Mouse (Mus musculus) stomach, embryonic 14.5 days (tissue): ENCODE data around the gene Meltf. TPM values are rescaled to one million over a fixed set of nuclear protein-coding genes. Genes with fewer than 3 reads are reported as not detected.
A peak's percentile ranks its signal among the peaks of the same experiment; 100 is the strongest.

Source experiments
- ATAC-seq: fragments of 200-750 bp; cut with Nextera tagmentation; 2 replicates; pipeline ENCODE4 v1.8.0; 2017; ENCODE audit warnings: low read depth, moderate TSS enrichment; ENCODE audit not compliant: insufficient number of reproducible peaks, insufficient read depth, low FRiP score
- H3K27ac ChIP-seq: fragments of 300-500 bp; sonication (generic); 2 replicates; pipeline ENCODE4 v1.5.1; 2014; ENCODE audit warnings: mild to moderate bottlenecking, low read length, moderate library complexity, mixed read lengths
- H3K27me3 ChIP-seq: fragments of 300-500 bp; sonication (generic); 2 replicates; pipeline ENCODE4 v1.6.1; 2014; ENCODE audit warnings: low read length, control low read depth, mixed read lengths; ENCODE audit not compliant: control insufficient read depth, insufficient read depth
- H3K36me3 ChIP-seq: fragments of 300-500 bp; sonication (generic); 2 replicates; pipeline ENCODE4 v1.6.1; 2014; ENCODE audit warnings: mild to moderate bottlenecking, control low read depth, low read length, moderate library complexity, mixed read lengths; ENCODE audit not compliant: control insufficient read depth, insufficient read depth
- H3K4me1 ChIP-seq: fragments of 300-500 bp; sonication (generic); 2 replicates; pipeline ENCODE4 v1.6.1; 2014; ENCODE audit warnings: low read length, control low read depth, mixed read lengths; ENCODE audit not compliant: control insufficient read depth, insufficient read depth
- H3K4me2 ChIP-seq: fragments of 300-500 bp; sonication (generic); replicated peaks from 2 replicates; pipeline ENCODE4 v1.6.1; 2014; ENCODE audit warnings: low read depth, low read length, control low read depth
- H3K4me3 ChIP-seq: fragments of 300-500 bp; sonication (generic); 2 replicates; pipeline ENCODE4 v1.5.1; 2014; ENCODE audit warnings: low read depth, low read length, control low read depth
- H3K9ac ChIP-seq: fragments of 300-500 bp; sonication (generic); replicated peaks from 2 replicates; pipeline ENCODE4 v1.6.1; 2014; ENCODE audit warnings: low read depth, mild to moderate bottlenecking, control low read depth, low read length, moderate library complexity, mixed read lengths
- H3K9me3 ChIP-seq: fragments of 300-500 bp; sonication (generic); 2 replicates; pipeline ENCODE4 v1.6.1; 2016; ENCODE audit warnings: low read depth, low read length, control low read depth; ENCODE audit not compliant: control insufficient read depth
- WGBS: fragments of 180-500 bp; shearing (Covaris S2); extraction: QIAGEN DNeasy Blood & Tissue Kit; methylation state at CpG from one replicate; pipeline ENCODE4 v1.1.7; 2014; 5-methylcytosine and 5-hydroxymethylcytosine counted together
- polyA plus RNA-seq: library from polyadenylated mRNA; unstranded; fragments of >200 nt; fragmentation: Nextera tagmentation; extraction: Ambion mirVana; gene quantifications from 2 replicates; pipeline ENCODE4 v1.2.1, GENCODE M21; 2014

The Meltf gene
- polyA plus RNA-seq: 0.06 TPM in 1 of 2 replicates, not detected in the other

GRCm38 (mm10) chr16:31878573-31879257 is at the start of gene Meltf:
TSS of gene Meltf (plus strand) at chr16:31878810.
- Histone ChIP-seq H3K4me1 (peaks cover 1% of the 10 kb centered on the region; the same call in 1 of the 2 replicates), H3K4me3 (no peak within 1 kb of the TSS), H3K4me2 (no peak within 1 kb of the TSS; the same call in 1 of the 2 replicates), H3K9ac (no peak within 1 kb of the TSS), H3K27me3 (no peaks in the 10 kb centered on the region), H3K36me3 (peaks cover 7% of the 10 kb centered on the region; the same call in 1 of the 2 replicates), H3K9me3 (no peaks in the 10 kb centered on the region), H3K27ac (no peak within 1 kb of the TSS)
- 32% methylated on average over 21 of the region's 21 CpGs for WGBS
- ATAC-seq: peak; percentile 80

GRCm38 (mm10) chr16:31830726-31831125 is 47.9 kb upstream of the Meltf start:
- Histone ChIP-seq H3K27ac (no peak overlapping the region), H3K4me3 (no peak overlapping the region)

GRCm38 (mm10) chr16:31832630-31833422 is 45.8 kb upstream of the Meltf start:
- no peak overlapping the region for H3K4me2 ChIP-seq
- no peak overlapping the region for H3K27ac ChIP-seq
- no peak overlapping the region for H3K9ac ChIP-seq
- WGBS: 93% methylated on average over 10 of the region's 10 CpGs
- no peak overlapping the region for H3K4me3 ChIP-seq
- no peak for ATAC-seq
- H3K36me3 ChIP-seq: peaks cover 13% of the 10 kb centered on the region; the same call in 1 of the 2 replicates
- H3K27me3 ChIP-seq: no peaks in the 10 kb centered on the region
- no peaks in the 10 kb centered on the region for H3K9me3 ChIP-seq
- no peaks in the 10 kb centered on the region for H3K4me1 ChIP-seq

More at GRCm38 (mm10) chr16:31830726-31831125, 47.9 kb upstream of the Meltf start:
- H3K27me3 ChIP-seq: no peaks in the 10 kb centered on the region
- no peak overlapping the region for H3K9ac ChIP-seq
- WGBS: 88% methylated on average over 4 of the region's 4 CpGs
- peaks cover 9% of the 10 kb centered on the region; the same call in 1 of the 2 replicates for H3K36me3 ChIP-seq
- H3K9me3 ChIP-seq: no peaks in the 10 kb centered on the region
- ATAC-seq: no peak
- H3K4me2 ChIP-seq: no peak overlapping the region
- no peaks in the 10 kb centered on the region for H3K4me1 ChIP-seq

- H3K27ac ChIP-seq: no peak overlapping the region
- peaks cover 21% of the 10 kb centered on the region for H3K36me3 ChIP-seq
- no peaks in the 10 kb centered on the region for H3K9me3 ChIP-seq
- no peak overlapping the region for H3K4me2 ChIP-seq
- no peak overlapping the region for H3K4me3 ChIP-seq
- H3K9ac ChIP-seq: no peak overlapping the region
- no peaks in the 10 kb centered on the region for H3K4me1 ChIP-seq
- no peak for ATAC-seq
- WGBS: 71% methylated on average over 7 of the region's 7 CpGs
- H3K27me3 ChIP-seq: no peaks in the 10 kb centered on the region
Observed at GRCm38 (mm10) chr16:31834011-31834584, 44.5 kb upstream of the Meltf start.

- Histone ChIP-seq H3K27me3 (no peaks in the 10 kb centered on the region), H3K27ac (no peak overlapping the region), H3K9me3 (no peaks in the 10 kb centered on the region), H3K9ac (no peak overlapping the region), H3K36me3 (peaks cover 22% of the 10 kb centered on the region), H3K4me2 (no peak overlapping the region), H3K4me3 (no peak overlapping the region), H3K4me1 (no peaks in the 10 kb centered on the region)
- no peak for ATAC-seq
- WGBS: 83% methylated on average over 2 of the region's 2 CpGs
Observed at GRCm38 (mm10) chr16:31834662-31835318, 43.8 kb upstream of the Meltf start.

GRCm38 (mm10) chr16:31837362-31837761 is 41.2 kb upstream of the Meltf start:
- Histone ChIP-seq H3K36me3 (peaks cover 21% of the 10 kb centered on the region), H3K4me1 (no peaks in the 10 kb centered on the region), H3K27ac (no peak overlapping the region), H3K9ac (no peak overlapping the region), H3K27me3 (no peaks in the 10 kb centered on the region), H3K4me3 (no peak overlapping the region), H3K4me2 (no peak overlapping the region), H3K9me3 (no peaks in the 10 kb centered on the region)
- WGBS: 86% methylated on average over 3 of the region's 3 CpGs
- no peak for ATAC-seq

- no peak for ATAC-seq
- peaks cover 10% of the 10 kb centered on the region for H3K36me3 ChIP-seq
- no peaks in the 10 kb centered on the region for H3K9me3 ChIP-seq
- WGBS: 84% methylated on average over 3 of the region's 3 CpGs
- H3K27ac ChIP-seq: no peak overlapping the region
- H3K4me1 ChIP-seq: no peaks in the 10 kb centered on the region
- no peak overlapping the region for H3K4me2 ChIP-seq
- H3K27me3 ChIP-seq: no peaks in the 10 kb centered on the region
- no peak overlapping the region for H3K9ac ChIP-seq
- H3K4me3 ChIP-seq: no peak overlapping the region
Observed at GRCm38 (mm10) chr16:31844246-31844645, 34.4 kb upstream of the Meltf start.

GRCm38 (mm10) chr16:31846763-31847162 is 31.8 kb upstream of the Meltf start:
- Histone ChIP-seq H3K9me3 (no peaks in the 10 kb centered on the region), H3K36me3 (peaks cover 8% of the 10 kb centered on the region), H3K4me3 (no peak overlapping the region), H3K4me2 (no peak overlapping the region), H3K9ac (no peak overlapping the region), H3K4me1 (no peaks in the 10 kb centered on the region), H3K27ac (no peak overlapping the region), H3K27me3 (no peaks in the 10 kb centered on the region)
- ATAC-seq: no peak
- 83% methylated on average over 10 of the region's 10 CpGs for WGBS
